Mouse (Mus musculus) heart, embryonic 14.5 days (tissue): ENCODE results near the gene Ralgds. TPM values are rescaled to one million over a fixed set of nuclear protein-coding genes. Genes with fewer than 3 reads are reported as not detected.
A peak's percentile ranks its signal among the peaks of the same experiment; 100 is the strongest.

Source experiments
- ATAC-seq: fragments of 200-750 bp; cut with Nextera tagmentation; 2 replicates; pipeline ENCODE4 v1.8.0; 2017; ENCODE audit warnings: low read depth, moderate TSS enrichment; ENCODE audit not compliant: insufficient number of reproducible peaks, insufficient read depth, low FRiP score
- H3K27ac ChIP-seq, 2 experiments: fragments of 200-500 bp in 1 of 2; fragments of 300-500 bp in 1 of 2; sonication (generic) in 1 of 2; replicated peaks in 1 of 2; 2 replicates each; pipeline ENCODE4 v1.5.1; 2012 to 2014; ENCODE audit warnings: low read depth in 2 of 2, low read length in 2 of 2, control low read depth in 1 of 2, mild to moderate bottlenecking in 1 of 2, mixed read lengths in 1 of 2; ENCODE audit not compliant: control insufficient read depth in 1 of 2, insufficient read depth in 1 of 2
- H3K27me3 ChIP-seq: fragments of 300-500 bp; sonication (generic); 2 replicates; pipeline ENCODE4 v1.6.1; 2014; ENCODE audit warnings: mild to moderate bottlenecking, low read length, control low read depth; ENCODE audit not compliant: control insufficient read depth, insufficient read depth
- H3K36me3 ChIP-seq: fragments of 300-500 bp; sonication (generic); 2 replicates; pipeline ENCODE4 v1.6.1; 2014; ENCODE audit warnings: mild to moderate bottlenecking, control low read depth, low read length, mixed read lengths; ENCODE audit not compliant: control insufficient read depth, insufficient read depth
- H3K4me1 ChIP-seq, 2 experiments: fragments of 200-500 bp in 1 of 2; fragments of 300-500 bp in 1 of 2; sonication (generic) in 1 of 2; 2 replicates each; pipeline ENCODE4 v1.6.1; 2012 to 2014; ENCODE audit warnings: low read length in 2 of 2, control low read depth in 1 of 2, mixed read lengths in 1 of 2; ENCODE audit not compliant: control insufficient read depth in 2 of 2, insufficient read depth in 2 of 2
- H3K4me2 ChIP-seq: fragments of 300-500 bp; sonication (generic); 2 replicates; pipeline ENCODE4 v1.6.1; 2014; ENCODE audit warnings: mild to moderate bottlenecking, low read length
- H3K4me3 ChIP-seq, 2 experiments: fragments of 200-500 bp in 1 of 2; fragments of 300-500 bp in 1 of 2; sonication (generic) in 1 of 2; 2 replicates each; pipeline ENCODE4 v1.5.1; 2012 to 2014; ENCODE audit warnings: low read length in 2 of 2, mild to moderate bottlenecking in 2 of 2, control low read depth in 1 of 2, low read depth in 1 of 2, moderate library complexity in 1 of 2; ENCODE audit not compliant: control insufficient read depth in 1 of 2, insufficient read depth in 1 of 2
- H3K9ac ChIP-seq: fragments of 300-500 bp; sonication (generic); 2 replicates; pipeline ENCODE4 v1.6.1; 2014; ENCODE audit warnings: mild to moderate bottlenecking, low read length
- H3K9me3 ChIP-seq: fragments of 300-500 bp; sonication (generic); 2 replicates; pipeline ENCODE4 v1.6.1; 2016; ENCODE audit warnings: low read length, control low read depth; ENCODE audit not compliant: control insufficient read depth
- WGBS: fragments of 180-500 bp; shearing (Covaris S2); extraction: QIAGEN DNeasy Blood & Tissue Kit; methylation state at CpG from one replicate; pipeline ENCODE4 v1.1.7; 2014; 5-methylcytosine and 5-hydroxymethylcytosine counted together
- polyA plus RNA-seq: library from polyadenylated mRNA; unstranded; fragments of >200 nt; fragmentation: Nextera tagmentation; extraction: Ambion mirVana; gene quantifications from 2 replicates; pipeline ENCODE4 v1.2.1, GENCODE M21; 2014

Gene Ralgds
- polyA plus RNA-seq, 1 experiment from 2014 or later: 21.1 TPM

- H3K27ac ChIP-seq: no peak overlapping the region
- H3K9me3 ChIP-seq: no peaks in the 10 kb centered on the region
- no peaks in the 10 kb centered on the region for H3K36me3 ChIP-seq
- no peak for ATAC-seq
- peak overlapping the region; percentile 46 for H3K4me2 ChIP-seq
- no peaks in the 10 kb centered on the region for H3K27me3 ChIP-seq
- peaks cover 0 to 2% of the 10 kb centered on the region in 2 experiments; a peak in 3 of 4 replicates for H3K4me1 ChIP-seq
- no peak overlapping the region for H3K4me3 ChIP-seq
- no peak overlapping the region for H3K9ac ChIP-seq
- WGBS: 6% methylated on average over 15 of the region's 15 CpGs
Measured at GRCm38 (mm10) chr2:28592809-28593208, 79.9 kb downstream of the Ralgds start.

DNA sequence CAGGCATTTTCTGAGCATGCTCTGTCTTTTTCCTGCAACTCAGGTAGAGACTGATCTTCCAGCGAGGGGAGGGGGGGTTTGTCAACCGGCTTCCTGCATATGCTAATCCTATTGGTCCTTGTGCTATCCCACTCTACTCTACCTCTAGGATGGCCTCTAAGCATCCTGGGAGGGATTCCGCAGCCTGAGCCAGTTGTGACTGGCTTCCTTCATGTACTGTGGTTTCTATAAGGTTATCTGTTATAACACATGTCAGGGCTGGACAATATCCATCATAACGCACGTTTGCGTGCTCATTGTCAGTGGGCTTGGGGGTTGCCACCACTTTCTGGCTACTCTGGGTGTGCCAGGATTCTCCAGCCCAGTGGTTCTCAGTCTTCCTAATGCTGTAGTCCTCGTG is 83.1 kb downstream of the Ralgds start:
- no peaks in the 10 kb centered on the region for H3K27me3 ChIP-seq

GRCm38 (mm10) chr2:28596998-28597397 is 84.1 kb downstream of the Ralgds start:
- ATAC-seq: no peak
- Histone ChIP-seq H3K4me3 (no peak overlapping the region), H3K4me2 (no peak overlapping the region), H3K9me3 (no peaks in the 10 kb centered on the region), H3K9ac (no peak overlapping the region), H3K27me3 (no peaks in the 10 kb centered on the region), H3K36me3 (no peaks in the 10 kb centered on the region), H3K4me1 (peaks cover 14 to 15% of the 10 kb centered on the region in 2 experiments), H3K27ac (no peak overlapping the region)
- 87% methylated on average over 7 of the region's 7 CpGs for WGBS

More for the DNA sequence above, 83.1 kb downstream of the Ralgds start:
- Histone ChIP-seq H3K4me2 (no peak overlapping the region), H3K4me3 (no peak overlapping the region), H3K4me1 (peaks cover 9 to 10% of the 10 kb centered on the region in 2 experiments), H3K9me3 (no peaks in the 10 kb centered on the region), H3K36me3 (no peaks in the 10 kb centered on the region), H3K27ac (no peak overlapping the region), H3K9ac (no peak overlapping the region)
- ATAC-seq: no peak
- WGBS: 82% methylated on average over 5 of the region's 7 CpGs

- no peak overlapping the region for H3K4me2 ChIP-seq
- H3K9ac ChIP-seq: no peak overlapping the region
- H3K27me3 ChIP-seq: no peaks in the 10 kb centered on the region
- H3K36me3 ChIP-seq: no peaks in the 10 kb centered on the region
- H3K27ac ChIP-seq: no peak overlapping the region
- peak; percentile 29 for ATAC-seq
- no peaks in the 10 kb centered on the region for H3K9me3 ChIP-seq
- peaks cover 21% of the 10 kb centered on the region in 2 experiments for H3K4me1 ChIP-seq
- H3K4me3 ChIP-seq: no peak overlapping the region
- WGBS: 69% methylated on average over 7 of the region's 7 CpGs
Measured at GRCm38 (mm10) chr2:28597733-28598547, 85.0 kb downstream of the Ralgds start.

DNA sequence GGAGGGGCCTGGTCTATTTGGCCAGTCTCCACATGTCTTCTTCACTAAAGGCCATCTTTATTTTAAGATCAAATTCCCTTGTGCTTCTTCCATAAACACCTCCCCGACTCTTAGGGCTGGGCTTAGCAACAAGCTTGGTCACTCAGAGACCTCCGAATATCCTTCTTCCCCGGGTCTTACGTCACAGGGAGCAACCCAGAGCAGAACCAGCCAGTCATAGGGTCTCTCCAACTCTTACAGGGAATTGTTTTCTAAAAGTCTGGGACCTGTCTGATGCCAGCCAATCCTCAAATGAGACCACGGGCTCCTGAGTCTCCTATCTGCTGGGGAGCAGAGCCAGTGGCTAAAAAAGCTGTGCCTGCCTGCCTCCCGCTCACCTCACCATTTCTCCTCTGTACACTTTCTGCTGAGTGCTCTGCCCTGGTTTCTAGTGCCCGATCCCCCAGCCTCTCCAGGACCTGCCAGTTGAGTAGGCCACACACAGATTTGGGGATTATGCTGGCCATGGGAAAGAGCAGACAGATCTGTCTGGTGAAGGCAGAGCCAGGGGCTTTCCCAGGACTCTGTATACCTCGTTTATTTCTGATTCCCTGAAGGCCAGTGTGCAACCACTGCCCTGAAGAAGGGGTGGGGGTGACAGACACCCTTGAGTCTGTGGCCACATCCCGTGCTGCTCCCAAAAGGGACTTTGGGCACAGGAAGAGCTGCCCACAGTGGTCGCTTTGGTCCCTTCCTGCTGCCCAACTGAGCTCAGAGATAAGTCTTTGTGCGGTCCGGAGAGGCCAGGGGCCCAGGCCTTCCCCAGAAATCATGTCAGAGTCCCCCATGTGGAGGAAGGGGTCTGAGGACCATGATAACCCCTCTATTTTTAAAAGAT is 86.0 kb downstream of the Ralgds start:
- H3K36me3 ChIP-seq: no peaks in the 10 kb centered on the region
- H3K4me1 ChIP-seq: peaks cover 21% of the 10 kb centered on the region in 2 experiments
- H3K9ac ChIP-seq: no peak overlapping the region
- no peaks in the 10 kb centered on the region for H3K27me3 ChIP-seq
- H3K4me3 ChIP-seq: no peak overlapping the region
- ATAC-seq: no peak
- WGBS: 43% methylated on average over 12 of the region's 12 CpGs
- no peak overlapping the region for H3K4me2 ChIP-seq
- no peak overlapping the region for H3K27ac ChIP-seq
- no peaks in the 10 kb centered on the region for H3K9me3 ChIP-seq

- no peak overlapping the region for H3K4me2 ChIP-seq
- no peak overlapping the region for H3K27ac ChIP-seq
- WGBS: 48% methylated on average over 6 of the region's 6 CpGs
- no peak for ATAC-seq
- H3K36me3 ChIP-seq: no peaks in the 10 kb centered on the region
- no peaks in the 10 kb centered on the region for H3K27me3 ChIP-seq
- H3K9me3 ChIP-seq: no peaks in the 10 kb centered on the region
- peaks cover 21% of the 10 kb centered on the region in 2 experiments for H3K4me1 ChIP-seq
- H3K4me3 ChIP-seq: no peak overlapping the region
- H3K9ac ChIP-seq: no peak overlapping the region
Measured at GRCm38 (mm10) chr2:28599569-28599900, 86.6 kb downstream of the Ralgds start.

GRCm38 (mm10) chr2:28601720-28602590 is 89.0 kb downstream of the Ralgds start:
- Histone ChIP-seq H3K4me3 (no peak overlapping the region), H3K36me3 (no peaks in the 10 kb centered on the region), H3K9me3 (no peaks in the 10 kb centered on the region), H3K27me3 (no peaks in the 10 kb centered on the region), H3K4me2 (no peak overlapping the region), H3K9ac (peak overlapping the region; percentile 34; the same call in 1 of the 2 replicates), H3K4me1 (peaks cover 21% of the 10 kb centered on the region in 2 experiments), H3K27ac (peak overlapping the region in 1 of 2 experiments; percentile 6; a peak in 1 of 4 replicates)
- 11% methylated on average over 12 of the region's 12 CpGs for WGBS
- ATAC-seq: no peak
